Mouse (Mus musculus): ENCODE data around the gene Rab3il1.

DNA sequence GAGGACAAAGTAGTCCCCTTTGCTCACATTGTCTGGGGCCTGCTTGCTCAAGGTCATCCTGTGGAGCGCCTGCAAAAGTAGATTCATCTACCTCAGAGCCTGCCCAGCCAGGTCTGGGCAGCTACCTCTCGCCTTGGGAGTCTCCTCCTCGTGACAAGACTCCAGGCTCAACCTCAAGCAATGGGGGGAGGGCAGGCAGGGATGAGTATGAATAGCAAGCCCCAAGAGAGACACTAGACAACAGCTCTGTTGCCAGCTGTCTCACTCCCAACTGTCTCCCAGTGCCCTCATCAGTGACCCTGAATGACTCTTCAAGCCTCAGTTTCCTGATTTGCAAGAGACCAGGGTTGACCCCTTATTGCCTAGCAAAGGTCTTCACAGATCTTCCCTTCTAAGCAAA, 11.9 kb downstream of the Rab3il1 start:
- TF ChIP-seq POLR2A (IDR thresholded peaks at IDR 0.05; ENCODE audit: low read depth, low read length) (no peak), CTCF (conservative IDR thresholded peaks at IDR 0.05; ENCODE audit: insufficient read depth, insufficient read length, low read depth, low read length) (no peak)
